Mouse (Mus musculus) erythroblast, embryonic 14.5 days (primary cell): Measurements from ENCODE around the gene Zyx.

Source experiments
- GATA1 ChIP-seq: IDR thresholded peaks from 2 replicates; pipeline ENCODE4 v1.6.1; 2012; ENCODE audit warnings: low read length, inconsistent platforms, mixed read lengths
- TAL1 ChIP-seq: IDR thresholded peaks from 3 replicates; pipeline ENCODE4 v1.6.1; 2012; ENCODE audit warnings: low read length, inconsistent platforms, mixed read lengths

DNA sequence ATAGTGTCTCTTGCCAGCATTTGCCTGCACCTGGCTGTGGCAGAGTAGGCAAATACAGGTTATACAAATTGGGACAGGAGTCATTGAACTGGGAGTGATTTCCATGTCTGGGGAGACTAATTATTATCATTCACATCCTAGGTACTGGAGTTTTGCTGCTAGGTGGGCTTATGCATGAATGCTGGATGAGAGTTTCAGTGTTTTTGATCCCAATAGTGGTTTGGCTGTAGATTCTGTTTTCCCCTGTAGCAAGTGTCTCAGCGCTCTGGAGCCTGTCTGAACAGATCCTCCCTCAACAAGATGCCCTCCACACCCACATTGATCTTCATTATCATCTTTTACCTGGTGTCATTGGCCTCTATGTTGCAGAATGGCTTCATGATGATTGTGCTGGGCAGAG is 50.5 kb downstream of the Zyx start, which contains the start of gene Tas2r143:
- TF ChIP-seq GATA1 = no peak
- TF ChIP-seq TAL1 = no peak
